Mouse (Mus musculus) activated CD4-positive, CD25-positive, alpha-beta regulatory T cell (primary cell): ENCODE results near the gene Tmem126b. TPM values are rescaled to one million over a fixed set of nuclear protein-coding genes. Genes with fewer than 3 reads are reported as not detected.

Experiments used
- polyA plus RNA-seq, 2 experiments: library from polyadenylated mRNA; unstranded; fragments of 100-300 nt; shearing (Covaris generic); gene quantifications; one replicate each; pipeline ENCODE4 v1.2.1; 2017

Tmem126b gene
- 10 to 100 TPM; 30.0 to 39.8 TPM for polyA plus RNA-seq

DNA sequence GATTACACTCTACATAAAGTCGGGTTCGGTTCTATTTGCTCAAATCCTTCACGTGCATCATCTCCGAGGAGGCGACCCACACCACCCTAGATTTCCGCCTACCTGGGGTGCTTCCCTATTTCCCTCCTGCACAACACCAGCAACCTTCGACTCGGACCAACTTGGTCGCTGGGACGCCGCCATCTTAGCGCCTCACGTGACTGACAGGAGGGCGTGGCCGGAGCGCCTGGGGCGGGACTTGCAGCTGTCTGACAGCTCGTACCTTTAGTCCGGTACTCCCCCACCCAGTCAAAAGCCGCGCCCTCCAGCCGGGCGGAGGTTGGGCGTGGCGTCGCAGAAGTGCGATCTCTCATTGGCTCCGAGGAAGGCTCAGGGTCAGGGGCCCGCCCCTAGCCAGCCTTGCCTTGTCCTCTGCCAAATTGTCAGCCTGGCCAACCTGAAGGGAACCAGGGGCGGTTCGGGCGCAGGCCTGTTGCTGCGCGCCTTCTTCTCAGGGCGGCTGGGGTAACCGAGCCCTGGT lies at the start of gene Tmem126b:
Tmem126b (minus strand) TSS at position 209 of the 520 bp plus-strand sequence.

GRCm38 (mm10) chr7:90476313-90477245 lies 778 bp upstream of the Tmem126b start, which contains the start of gene Dlg2:
TSS of gene Dlg2 (plus strand) at chr7:90476672.

DNA sequence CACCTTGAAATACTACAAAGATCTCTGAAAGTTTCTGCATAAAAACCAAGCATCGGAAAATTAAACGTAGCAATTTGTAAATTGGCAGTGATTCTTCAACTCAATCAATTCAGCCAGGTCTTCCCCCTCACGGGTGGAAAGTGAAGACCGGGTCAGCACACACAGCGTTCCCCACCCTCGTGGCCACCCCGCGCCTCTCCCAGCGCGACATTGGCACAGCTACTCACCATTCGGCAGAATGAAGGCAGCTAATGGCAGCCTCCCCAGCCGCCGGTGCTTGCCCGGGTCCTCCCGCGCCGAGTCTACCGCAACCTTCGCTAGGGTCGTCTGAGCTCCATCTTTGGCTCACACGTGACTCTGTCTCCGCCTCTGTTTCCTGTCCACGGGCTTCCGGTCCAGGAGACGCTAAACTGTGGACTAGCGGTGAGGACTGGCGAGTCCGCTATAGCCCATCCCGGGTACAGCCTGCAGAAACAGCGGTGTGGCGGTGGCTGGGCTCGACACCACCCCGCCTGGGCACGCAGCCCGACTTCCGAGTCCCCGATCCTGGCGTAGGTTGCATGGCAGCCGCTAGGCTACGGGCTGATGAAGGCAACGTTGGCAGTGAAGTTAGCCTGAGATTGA lies 18.8 kb downstream of the Tmem126b start, which contains the start of gene Tmem126a:
Tmem126a (minus strand) TSS at position 385 of the 624 bp plus-strand sequence.

DNA sequence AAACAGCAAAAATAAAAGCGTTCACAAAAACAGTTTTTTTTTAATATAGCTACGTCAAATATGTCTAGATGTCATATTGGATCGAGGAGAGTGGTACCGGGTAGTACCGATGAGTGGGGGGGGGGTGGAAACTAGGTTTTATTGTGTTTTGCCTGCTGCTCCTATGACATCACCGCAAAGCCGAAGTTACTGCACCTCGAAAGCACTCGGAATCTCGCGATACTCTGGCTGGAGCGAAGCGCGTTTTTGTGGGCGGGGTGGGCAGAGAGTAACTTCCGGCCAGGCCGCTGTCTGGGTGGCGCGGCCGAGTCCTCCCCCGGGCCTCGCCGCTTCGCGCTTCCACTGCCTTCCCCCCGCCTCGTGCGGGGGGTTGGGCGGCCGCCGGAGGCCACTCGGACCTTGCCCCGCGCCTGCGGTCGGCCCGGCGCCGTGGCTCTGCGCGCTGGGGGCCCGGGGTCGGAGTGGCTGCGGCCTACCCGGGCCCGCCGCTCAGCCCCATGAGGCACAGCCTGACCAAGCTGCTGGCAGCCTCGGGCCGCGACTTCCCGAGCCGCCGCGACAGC lies 33.2 kb downstream of the Tmem126b start, which contains the start of gene Crebzf:
Crebzf (plus strand) TSS at position 212 of the 563 bp plus-strand sequence.

DNA sequence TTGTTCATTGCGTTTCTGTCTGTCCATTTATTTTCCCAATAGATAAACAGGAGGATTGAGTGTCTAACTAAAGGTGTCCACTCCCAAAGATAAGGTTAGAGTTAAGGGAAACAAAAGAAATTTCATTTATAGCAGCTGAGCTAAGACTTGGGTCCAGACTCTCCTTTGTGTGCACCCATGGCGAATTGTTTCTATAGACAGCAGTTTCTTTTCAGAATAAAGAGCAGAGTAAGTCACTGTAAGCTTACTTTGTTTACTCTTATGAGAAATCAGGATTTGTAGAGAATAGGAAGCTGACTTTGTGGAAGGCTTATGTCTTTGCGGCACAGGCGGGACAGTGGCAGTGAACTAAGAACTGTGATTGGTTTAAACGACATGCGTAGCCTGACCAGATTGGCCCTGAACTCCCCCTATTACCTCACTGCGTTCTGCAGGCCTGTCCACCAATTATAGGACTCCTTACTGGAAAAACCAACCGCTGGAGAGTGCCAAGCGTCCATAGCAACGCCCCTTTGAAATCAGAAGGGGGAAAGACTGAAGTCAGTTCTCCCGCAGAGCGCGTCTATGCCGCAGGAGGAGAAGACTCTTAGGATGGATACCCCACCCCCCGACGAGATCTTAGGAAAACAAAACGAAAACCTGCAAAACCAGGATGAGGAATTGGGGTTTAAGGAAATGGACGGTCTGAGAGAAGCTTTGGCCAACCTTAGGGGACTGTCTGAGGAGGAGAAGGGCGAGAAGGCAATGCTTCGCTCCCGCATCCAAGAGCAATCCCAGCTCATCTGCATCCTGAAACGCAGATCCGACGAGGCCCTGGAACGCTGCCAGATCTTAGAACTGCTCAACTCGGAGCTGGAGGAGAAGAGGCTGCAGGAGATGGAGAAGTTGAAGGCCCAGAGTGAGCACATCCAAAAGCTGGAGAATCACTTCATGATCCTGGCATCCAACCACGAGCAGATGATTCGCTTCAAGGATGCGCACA lies 49.5 kb downstream of the Tmem126b start, which contains the start of gene Ccdc89:
Ccdc89 (plus strand) TSS at position 558 of the 982 bp plus-strand sequence.

Other genes starting within 250 kb of the Tmem126b start
- under 1 TPM in 1 of 2 experiments, not detected in 1; 0.45 TPM for gene Ccdc83, start 210.2 kb downstream of the Tmem126b start, polyA plus RNA-seq
- gene Sytl2, start 173.7 kb downstream of the Tmem126b start, polyA plus RNA-seq = 100 to 1,000 TPM in 1 of 2 experiments, 10 to 100 TPM in 1; 21.3 to 117 TPM
- under 1 TPM in 1 of 2 experiments, not detected in 1; 0.16 TPM for gene Ccdc89, start 49.4 kb downstream of the Tmem126b start, polyA plus RNA-seq
- 100 to 1,000 TPM; 116 to 155 TPM for gene Crebzf, start 33.3 kb downstream of the Tmem126b start, polyA plus RNA-seq
- 100 to 1,000 TPM in 1 of 2 experiments, 10 to 100 TPM in 1; 71.9 to 124 TPM for gene Tmem126a, start 18.8 kb downstream of the Tmem126b start, polyA plus RNA-seq
- 1 to 10 TPM in 1 of 2 experiments, under 1 TPM in 1; 0.99 to 4.0 TPM for gene Dlg2, start 671 bp upstream of the Tmem126b start, polyA plus RNA-seq